Mouse (Mus musculus) ZHBTc4 (cell line): ENCODE results near the gene Mcfd2.

ENCODE experiments used
- DNase-seq: peaks from one replicate; pipeline ENCODE4 v3.0.0-alpha.2; 2011; ENCODE audit warnings: low read depth, low spot score

Gene Mcfd2

DNA sequence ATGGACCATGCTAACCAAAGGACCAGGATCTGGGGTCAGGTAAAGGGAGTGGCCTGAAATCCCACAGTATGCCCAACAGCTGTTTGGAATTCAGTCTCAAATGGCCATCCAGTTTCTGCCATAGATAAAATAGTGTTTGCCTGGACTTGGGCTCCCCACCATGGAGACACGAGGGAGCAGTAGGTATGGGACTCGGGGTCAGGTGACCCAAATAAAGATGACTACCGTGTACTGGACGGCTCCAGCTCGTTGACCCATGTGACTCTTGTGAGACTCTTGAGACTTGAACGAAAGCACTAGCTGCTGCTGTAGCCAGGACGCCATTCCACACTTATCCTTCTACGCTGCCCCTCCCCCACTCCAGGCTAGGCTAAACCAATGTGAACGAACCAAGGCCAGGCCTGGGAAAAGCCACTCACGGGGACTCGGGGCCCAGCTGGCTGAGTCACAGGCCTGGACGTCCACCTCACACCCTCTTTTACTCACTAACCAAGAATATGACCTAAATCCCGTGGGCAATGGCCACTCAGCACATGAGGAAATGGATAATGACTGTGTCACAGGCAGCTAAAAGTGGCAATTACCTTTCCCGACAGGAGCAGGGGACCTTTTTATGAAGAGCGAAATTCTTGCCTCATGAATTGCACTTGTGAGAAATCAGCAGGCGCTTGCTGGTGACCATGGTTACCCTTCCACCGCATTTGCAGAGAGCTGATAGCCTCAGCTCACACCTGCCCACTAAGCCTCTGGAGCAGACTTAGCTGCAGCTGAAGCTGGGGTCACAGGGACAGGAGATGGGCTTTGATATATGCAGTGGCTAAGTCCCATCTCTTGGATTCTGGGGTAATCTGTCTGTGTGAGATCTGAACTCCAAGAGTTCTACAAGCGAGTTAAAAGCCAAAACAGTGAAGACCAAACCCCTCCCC is 28.7 kb downstream of the Mcfd2 start:
- no peak for DNase-seq

GRCm38 (mm10) chr17:87235019-87235418 is 30.7 kb downstream of the Mcfd2 start:
- DNase-seq, result no peak

DNA sequence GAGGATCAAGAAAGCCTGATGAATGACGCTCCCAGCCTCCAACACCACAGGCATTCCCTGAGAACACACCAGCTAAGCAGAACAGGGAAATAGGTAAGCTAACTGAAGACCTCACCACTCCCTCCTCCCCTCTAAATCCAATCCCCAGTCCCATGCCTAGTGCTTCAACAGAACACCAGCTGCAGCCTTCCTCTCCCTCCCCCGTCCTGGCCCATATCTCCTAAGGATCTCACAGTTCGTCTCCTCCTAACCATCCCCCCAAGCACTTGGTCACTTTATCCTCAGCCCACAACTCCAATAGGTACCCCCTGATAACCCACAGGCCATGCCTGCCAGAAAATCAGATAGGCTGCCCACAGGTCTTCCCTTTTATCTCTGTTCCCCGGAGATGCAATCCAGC is 37.9 kb downstream of the Mcfd2 start:
- no peak for DNase-seq

DNA sequence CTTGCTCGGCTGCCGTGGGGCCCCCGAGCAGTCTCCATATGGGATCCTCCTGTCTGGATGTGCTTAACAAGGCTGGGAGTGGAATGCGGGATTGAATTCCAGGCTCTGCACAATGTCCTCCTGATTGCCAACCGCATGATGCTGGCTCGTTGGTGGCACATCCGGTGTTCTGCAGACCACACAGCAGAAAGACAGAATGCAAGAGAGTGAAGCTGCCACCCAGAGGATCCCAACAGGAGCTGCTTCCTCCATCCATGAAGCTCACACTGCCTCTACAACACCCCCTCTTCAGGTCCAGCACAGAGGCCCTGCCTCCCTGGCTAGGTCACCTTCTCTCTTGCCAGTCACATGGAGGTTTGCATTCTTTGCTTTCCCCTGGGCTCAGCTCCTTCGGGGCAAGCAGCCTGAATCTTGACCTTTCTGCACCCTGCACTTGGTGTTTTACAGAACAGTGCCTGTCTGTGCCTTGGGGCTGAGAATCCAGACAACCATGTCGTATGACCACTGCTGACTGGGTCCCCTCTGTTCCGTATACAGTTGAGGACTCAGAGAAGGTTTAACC is 39.6 kb downstream of the Mcfd2 start:
- DNase-seq, result no peak

DNA sequence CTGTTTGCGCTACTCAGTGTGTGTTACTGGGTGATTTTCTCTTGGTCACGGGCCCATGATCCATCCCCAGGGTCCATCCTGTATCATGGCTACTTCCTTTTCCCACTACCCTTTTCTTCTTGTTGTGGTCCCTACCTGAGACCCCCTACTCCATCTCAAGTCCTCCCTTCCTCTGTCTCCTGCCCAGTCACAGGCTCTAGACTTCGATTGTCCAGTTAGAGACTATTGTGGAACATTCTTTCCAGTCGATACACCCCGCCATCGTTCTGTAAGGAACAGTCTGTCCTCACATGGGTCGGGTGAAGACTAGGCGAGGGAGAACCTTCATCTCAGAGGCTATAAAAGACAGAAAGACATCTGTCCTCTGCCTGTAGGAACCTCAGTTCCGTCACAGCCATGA is 40.4 kb downstream of the Mcfd2 start:
- no peak for DNase-seq

DNA sequence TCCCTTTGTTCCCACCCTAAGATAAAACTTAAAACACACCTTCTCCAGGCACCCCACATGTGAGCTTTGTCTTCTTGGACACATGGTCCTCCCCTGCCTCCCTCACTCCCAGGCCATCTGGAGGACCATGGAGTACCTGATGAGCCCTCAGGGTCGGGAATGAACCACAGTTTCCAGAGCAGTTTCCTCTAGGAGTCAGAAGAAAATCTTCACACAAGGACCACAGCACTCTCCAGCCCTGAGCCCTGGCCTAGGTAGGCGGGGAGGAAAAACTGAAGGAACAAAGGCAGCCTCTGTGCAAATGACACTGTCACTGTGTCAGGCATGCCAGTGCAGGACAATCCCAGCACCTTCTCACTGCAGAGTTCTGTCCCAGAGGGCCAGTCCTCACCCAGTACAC is 41.3 kb downstream of the Mcfd2 start:
- DNase-seq, result no peak

DNA sequence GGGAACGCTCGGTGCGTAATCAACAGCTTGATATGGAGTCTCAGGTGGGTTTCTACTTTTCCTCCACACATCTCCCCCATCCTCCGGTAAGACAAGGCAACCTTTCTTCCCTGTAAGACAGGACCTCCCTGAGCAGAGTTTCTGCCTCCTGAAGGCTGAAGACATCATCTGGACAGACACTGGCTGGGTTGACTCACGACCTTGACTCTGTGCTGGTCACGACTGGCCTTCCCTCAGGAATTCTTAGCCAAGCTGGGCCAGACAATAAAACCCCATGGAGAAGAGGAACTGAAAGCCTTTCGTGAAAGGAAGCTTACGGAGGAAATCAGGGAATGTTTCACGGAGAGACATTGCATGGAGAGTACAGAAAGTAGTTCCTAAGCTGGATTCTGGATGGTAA is 46.3 kb downstream of the Mcfd2 start:
- DNase-seq, result no peak

DNA sequence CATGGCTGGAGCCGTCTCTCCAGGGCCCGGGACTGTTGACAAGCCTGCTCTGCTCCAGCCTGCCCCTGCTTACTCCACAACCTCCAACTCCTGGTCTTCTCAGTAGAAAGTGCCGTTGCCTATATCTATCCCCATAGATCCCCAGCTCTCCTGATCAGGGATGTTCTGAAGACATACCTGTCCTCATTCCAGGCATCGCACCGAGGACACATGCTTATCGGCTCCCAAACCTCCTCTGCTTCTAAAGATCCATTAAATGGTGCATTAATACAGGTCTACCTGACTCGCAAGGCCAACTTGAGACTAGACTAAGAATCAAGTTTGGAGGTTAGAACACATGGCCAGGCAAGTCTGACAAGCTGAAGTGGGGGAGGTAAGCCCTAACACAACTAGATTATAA is 51.2 kb downstream of the Mcfd2 start:
- DNase-seq, result no peak

GRCm38 (mm10) chr17:87210525-87210924 is 55.2 kb downstream of the Mcfd2 start:
- no peak for DNase-seq

GRCm38 (mm10) chr17:87206885-87207284 is 58.9 kb downstream of the Mcfd2 start:
- no peak for DNase-seq
